In genomic region chr3:120011861-120012260, GRCm38 (mm10) we compare ENCODE assay signal across 26 mouse cellular contexts.
A peak's percentile ranks its signal among the peaks of the same experiment; 100 is the strongest.
DNase-seq lines count a peak whose midpoint lies in the region; ATAC-seq and TF ChIP-seq lines count a peak whose summit lies in the region.
"Had no signal": no experiment of that assay in that cellular context is flagged by ENCODE, and none has a peak within 500 bp of the region (broad histone marks: within the 10 kb centered on the region; RNA-seq: fewer than 3 reads in every experiment).

No protein-coding gene starts in this region.

- ATAC-seq in forebrain, embryonic 16.5 days = no peak
- no peak for ATAC-seq in heart, embryonic 12.5 days (ENCODE audit: insufficient number of reproducible peaks, low FRiP score)
- ATAC-seq in midbrain, embryonic 14.5 days (ENCODE audit: low FRiP score, low TSS enrichment) = no peak
- ATAC-seq in midbrain, postnatal 0 days (ENCODE audit: low FRiP score) = no peak
- ATAC-seq: activated CD4-positive, CD25-positive, alpha-beta regulatory T cell, adult 4 months; forebrain, embryonic 13.5 days; intestine, embryonic 15.5 days had no signal

- intact Hi-C loops in heart, postnatal 10 days (cut with DNase I) = no loop called here

- H3K9ac ChIP-seq in forebrain, embryonic 16.5 days (replicated peaks; ENCODE audit: low read depth, low read length) = peak overlapping the region; percentile 3; the same call in 1 of the 2 replicates
- H3K9ac ChIP-seq in heart, embryonic 12.5 days = 0 out of 2 replicates have a peak overlapping the region, but pooled peaks have one; percentile 43
- H3K9ac ChIP-seq in midbrain, embryonic 14.5 days (replicated peaks; ENCODE audit: low read length) = no peak overlapping the region
- no peak overlapping the region for H3K9ac ChIP-seq in midbrain, postnatal 0 days (replicated peaks; ENCODE audit: low read length, poor library complexity, severe bottlenecking)
- H3K9ac ChIP-seq: embryonic facial prominence, embryonic 13.5 days; forebrain, embryonic 13.5 days; heart, embryonic 13.5 days; hindbrain, embryonic 15.5 days; intestine, embryonic 15.5 days had no signal

- no peaks in the 10 kb centered on the region for H3K36me3 ChIP-seq in forebrain, embryonic 16.5 days (ENCODE audit: control insufficient read depth, insufficient read depth)
- no peaks in the 10 kb centered on the region for H3K36me3 ChIP-seq in forebrain, embryonic 10.5 days (replicated peaks)
- no peaks in the 10 kb centered on the region for H3K36me3 ChIP-seq in heart, embryonic 12.5 days
- H3K36me3 ChIP-seq in midbrain, embryonic 14.5 days (ENCODE audit: control insufficient read depth, insufficient read depth, low read length) = no peaks in the 10 kb centered on the region
- H3K36me3 ChIP-seq in midbrain, postnatal 0 days (ENCODE audit: insufficient read depth, low read length) = no peaks in the 10 kb centered on the region
- H3K36me3 ChIP-seq: embryonic facial prominence, embryonic 10.5 days; embryonic facial prominence, embryonic 13.5 days; heart, embryonic 13.5 days; hindbrain, embryonic 15.5 days; intestine, embryonic 15.5 days had no signal

- H3K4me3 ChIP-seq in forebrain, embryonic 16.5 days (replicated peaks; ENCODE audit: low read length) = no peak overlapping the region
- H3K4me3 ChIP-seq in forebrain, embryonic 10.5 days = no peak overlapping the region
- no peak overlapping the region for H3K4me3 ChIP-seq in heart, embryonic 12.5 days
- H3K4me3 ChIP-seq in midbrain, embryonic 14.5 days (replicated peaks; ENCODE audit: low read depth, low read length) = no peak overlapping the region
- H3K4me3 ChIP-seq in midbrain, postnatal 0 days (ENCODE audit: low read depth, low read length) = no peak overlapping the region
- H3K4me3 ChIP-seq: embryonic facial prominence, embryonic 10.5 days; embryonic facial prominence, embryonic 13.5 days; erythroblast, embryonic 14.5 days; forebrain, embryonic 13.5 days; heart, embryonic 13.5 days; hindbrain, embryonic 15.5 days; intestine, embryonic 15.5 days had no signal

- H3K27me3 ChIP-seq in forebrain, embryonic 16.5 days (replicated peaks; ENCODE audit: control insufficient read depth, insufficient read depth, low read length) = no peaks in the 10 kb centered on the region
- 0 out of 2 replicates have a peak, but pooled peaks cover 3% of the 10 kb centered on the region for H3K27me3 ChIP-seq in forebrain, embryonic 10.5 days (ENCODE audit: poor library complexity, severe bottlenecking)
- H3K27me3 ChIP-seq in heart, embryonic 12.5 days (replicated peaks) = peaks cover 5% of the 10 kb centered on the region
- H3K27me3 ChIP-seq in midbrain, embryonic 14.5 days (ENCODE audit: control insufficient read depth, insufficient read depth, low read length) = no peaks in the 10 kb centered on the region
- H3K27me3 ChIP-seq in midbrain, postnatal 0 days (ENCODE audit: insufficient read depth, low read length) = no peaks in the 10 kb centered on the region
- H3K27me3 ChIP-seq: forebrain, embryonic 13.5 days; heart, embryonic 13.5 days; hindbrain, embryonic 15.5 days; intestine, embryonic 15.5 days had no signal

- no peak for TF ChIP-seq CTCF in midbrain, postnatal 0 days (IDR thresholded peaks at IDR 0.05)

- H3K9me3 ChIP-seq in forebrain, embryonic 16.5 days (ENCODE audit: control insufficient read depth, low read length) = no peaks in the 10 kb centered on the region
- no peaks in the 10 kb centered on the region for H3K9me3 ChIP-seq in forebrain, embryonic 10.5 days
- H3K9me3 ChIP-seq in heart, embryonic 12.5 days (replicated peaks) = no peaks in the 10 kb centered on the region
- no peaks in the 10 kb centered on the region for H3K9me3 ChIP-seq in midbrain, embryonic 14.5 days (ENCODE audit: control insufficient read depth, low read length)
- H3K9me3 ChIP-seq in midbrain, postnatal 0 days (ENCODE audit: low read length) = no peaks in the 10 kb centered on the region
- H3K9me3 ChIP-seq: embryonic facial prominence, embryonic 10.5 days; embryonic facial prominence, embryonic 13.5 days; forebrain, embryonic 13.5 days; heart, embryonic 13.5 days; hindbrain, embryonic 15.5 days; intestine, embryonic 15.5 days had no signal

- H3K4me2 ChIP-seq in forebrain, embryonic 16.5 days (ENCODE audit: low read length) = no peak overlapping the region; the same call in 1 of the 2 replicates
- 0 out of 2 replicates have a peak overlapping the region, but pooled peaks have one; percentile 16 for H3K4me2 ChIP-seq in heart, embryonic 12.5 days
- no peak overlapping the region for H3K4me2 ChIP-seq in midbrain, embryonic 14.5 days (ENCODE audit: low read length)
- no peak overlapping the region; the same call in 1 of the 2 replicates for H3K4me2 ChIP-seq in midbrain, postnatal 0 days (ENCODE audit: low read depth, low read length, poor library complexity, severe bottlenecking)
- H3K4me2 ChIP-seq: embryonic facial prominence, embryonic 13.5 days; forebrain, embryonic 13.5 days; heart, embryonic 13.5 days; hindbrain, embryonic 15.5 days; intestine, embryonic 15.5 days had no signal

- 28% methylated on average over 3 of the region's 3 CpGs for WGBS in forebrain, embryonic 16.5 days
- WGBS in forebrain, embryonic 10.5 days = 18% methylated on average over 3 of the region's 3 CpGs
- WGBS in heart, embryonic 12.5 days = 12% methylated on average over 3 of the region's 3 CpGs
- 22% methylated on average over 3 of the region's 3 CpGs for WGBS in midbrain, embryonic 14.5 days
- WGBS in midbrain, postnatal 0 days = 21% methylated on average over 3 of the region's 3 CpGs

- no peak overlapping the region for H3K27ac ChIP-seq in forebrain, embryonic 16.5 days (ENCODE audit: low read length)
- no peak overlapping the region for H3K27ac ChIP-seq in forebrain, embryonic 10.5 days
- no peak overlapping the region for H3K27ac ChIP-seq in heart, embryonic 12.5 days (ENCODE audit: poor library complexity, severe bottlenecking)
- no peak overlapping the region for H3K27ac ChIP-seq in midbrain, embryonic 14.5 days (replicated peaks; ENCODE audit: low read depth, low read length)
- H3K27ac ChIP-seq in midbrain, postnatal 0 days (ENCODE audit: low read depth, low read length) = no peak overlapping the region
- H3K27ac ChIP-seq: embryonic facial prominence, embryonic 10.5 days; embryonic facial prominence, embryonic 13.5 days; forebrain, embryonic 13.5 days; heart, embryonic 13.5 days; hindbrain, embryonic 15.5 days; intestine, embryonic 15.5 days had no signal

- DNase-seq in forebrain, embryonic 10.5 days (ENCODE audit: extremely low spot score, low spot score) = no peak
- no peak for DNase-seq in heart, postnatal 10 days
- peak; percentile 48 for DNase-seq in midbrain, embryonic 14.5 days
- no peak for DNase-seq in midbrain, postnatal 0 days (ENCODE audit: low spot score)
- peak; percentile 5 for DNase-seq in right cerebral cortex, postnatal 25 days
- no peak for DNase-seq in right cerebral cortex, postnatal 4 days
- DNase-seq: adrenal gland, adult 8-10 months; adrenal gland, postnatal 25 days; cerebellum, adult 11 months; cerebellum, adult 2 months; cerebellum, adult 9-11 months; cerebellum, postnatal 36 days; embryo, embryonic 11 days; gastrocnemius, postnatal 25 days; heart, adult 18-20 months; kidney, adult 11 months had no signal

- H3K4me1 ChIP-seq in forebrain, embryonic 16.5 days (replicated peaks; ENCODE audit: control insufficient read depth, insufficient read depth, low read length) = peaks cover 4% of the 10 kb centered on the region; the same call in 1 of the 2 replicates
- H3K4me1 ChIP-seq in forebrain, embryonic 10.5 days = no peaks in the 10 kb centered on the region
- no peaks in the 10 kb centered on the region for H3K4me1 ChIP-seq in heart, embryonic 12.5 days (replicated peaks)
- H3K4me1 ChIP-seq in midbrain, embryonic 14.5 days (ENCODE audit: control insufficient read depth, insufficient read depth, low read length) = peaks cover 2% of the 10 kb centered on the region; the same call in 1 of the 2 replicates
- H3K4me1 ChIP-seq in midbrain, postnatal 0 days (ENCODE audit: insufficient read depth, low read length) = no peaks in the 10 kb centered on the region
- H3K4me1 ChIP-seq: embryonic facial prominence, embryonic 10.5 days; forebrain, embryonic 13.5 days; heart, embryonic 13.5 days; intestine, embryonic 15.5 days had no signal

Comparison
In these comparisons a context has a peak if more than half of its experiments do, and no peak if none do; other contexts are left out.
1. DNase-seq: peak in midbrain, embryonic 14.5 days (single experiment) and right cerebral cortex, postnatal 25 days (single experiment); none in forebrain, embryonic 10.5 days (single experiment), heart, postnatal 10 days (0 of 2), midbrain, postnatal 0 days (single experiment) and right cerebral cortex, postnatal 4 days (single experiment).
2. H3K9ac ChIP-seq: peak in forebrain, embryonic 16.5 days (single experiment) and heart, embryonic 12.5 days (single experiment); none in midbrain, embryonic 14.5 days (single experiment) and midbrain, postnatal 0 days (single experiment).